Mouse (Mus musculus) hindbrain, postnatal 0 days (tissue): Measurements from ENCODE around the gene Epb41l2. TPM values are rescaled to one million over a fixed set of nuclear protein-coding genes. Genes with fewer than 3 reads are reported as not detected.

Experiments used
- ATAC-seq: fragments of 200-750 bp; cut with Nextera tagmentation; 2 replicates; pipeline ENCODE4 v1.8.0; 2017; ENCODE audit warnings: mild to moderate bottlenecking, moderate TSS enrichment, moderate library complexity
- DNase-seq: peaks from one replicate; pipeline ENCODE4 v3.0.0-alpha.2; 2015; ENCODE audit warnings: low spot score
- H3K27ac ChIP-seq: fragments of 300-500 bp; sonication (generic); 2 replicates; pipeline ENCODE4 v1.5.1; 2014; ENCODE audit warnings: mild to moderate bottlenecking
- H3K27me3 ChIP-seq: fragments of 300-500 bp; sonication (generic); 2 replicates; pipeline ENCODE4 v1.6.1; 2014; ENCODE audit warnings: low read length, mixed read lengths; ENCODE audit not compliant: insufficient read depth
- H3K36me3 ChIP-seq: fragments of 300-500 bp; sonication (generic); 2 replicates; pipeline ENCODE4 v1.6.1; 2014; ENCODE audit warnings: low read length, mixed read lengths; ENCODE audit not compliant: insufficient read depth
- H3K4me1 ChIP-seq: fragments of 300-500 bp; sonication (generic); 2 replicates; pipeline ENCODE4 v1.6.1; 2014; ENCODE audit warnings: antibody characterized with exemption, low read length, mixed read lengths; ENCODE audit not compliant: insufficient read depth
- H3K4me2 ChIP-seq: fragments of 300-500 bp; sonication (generic); 2 replicates; pipeline ENCODE4 v1.6.1; 2014; ENCODE audit warnings: low read depth, mild to moderate bottlenecking, low read length, moderate library complexity, mixed read lengths
- H3K4me3 ChIP-seq: fragments of 300-500 bp; sonication (generic); 2 replicates; pipeline ENCODE4 v1.5.1; 2014; ENCODE audit warnings: low read length
- H3K9ac ChIP-seq: fragments of 300-500 bp; sonication (generic); replicated peaks from 2 replicates; pipeline ENCODE4 v1.6.1; 2014; ENCODE audit warnings: mild to moderate bottlenecking, low read length, moderate library complexity, mixed read lengths
- H3K9me3 ChIP-seq: fragments of 300-500 bp; sonication (generic); 2 replicates; pipeline ENCODE4 v1.6.1; 2016; ENCODE audit warnings: low read length, mixed read lengths
- CTCF ChIP-seq: IDR thresholded peaks from 2 replicates; pipeline ENCODE4 v1.5.1; 2016; ENCODE audit warnings: antibody characterized with exemption, control low read depth, low read depth
- WGBS: fragments of 180-500 bp; shearing (Covaris S2); extraction: QIAGEN DNeasy Blood & Tissue Kit; methylation state at CpG from one replicate; pipeline ENCODE4 v1.1.7; 2014; 5-methylcytosine and 5-hydroxymethylcytosine counted together
- polyA plus RNA-seq: library from polyadenylated mRNA; unstranded; fragments of >200 nt; fragmentation: Nextera tagmentation; extraction: Ambion mirVana; gene quantifications from 2 replicates; pipeline ENCODE4 v1.2.1, GENCODE M21; 2015
- total RNA-seq: library from RNA; depleted of rRNA; stranded (reverse); fragments of >200 nt; gene quantifications from 2 replicates; pipeline ENCODE4 v1.2.3, GENCODE M21; 2014

Gene Epb41l2
- total and polyA plus RNA-seq, 2 experiments from 2014 or later: 26.0 to 49.6 TPM

GRCm38 (mm10) chr10:25430862-25431261, 71.3 kb downstream of the Epb41l2 start:
- Histone ChIP-seq H3K27me3 (no peaks in the 10 kb centered on the region), H3K4me1 (no peaks in the 10 kb centered on the region), H3K4me3 (no peak overlapping the region), H3K27ac (no peak overlapping the region), H3K9me3 (no peaks in the 10 kb centered on the region), H3K36me3 (no peaks in the 10 kb centered on the region), H3K9ac (no peak overlapping the region), H3K4me2 (no peak overlapping the region)
- ATAC-seq (no peak), DNase-seq (no peak)
- TF ChIP-seq CTCF: no peak
- WGBS: 49% methylated on average over 6 of the region's 6 CpGs

GRCm38 (mm10) chr10:25432351-25432750, 72.8 kb downstream of the Epb41l2 start:
- H3K27me3 ChIP-seq: no peaks in the 10 kb centered on the region
- no peak overlapping the region for H3K27ac ChIP-seq
- no peaks in the 10 kb centered on the region for H3K4me1 ChIP-seq
- no peaks in the 10 kb centered on the region for H3K36me3 ChIP-seq
- no peak for ATAC-seq
- no peak for TF ChIP-seq CTCF
- H3K4me3 ChIP-seq: no peak overlapping the region
- H3K9ac ChIP-seq: no peak overlapping the region
- no peaks in the 10 kb centered on the region for H3K9me3 ChIP-seq
- 63% methylated on average over 10 of the region's 10 CpGs for WGBS
- DNase-seq: no peak
- no peak overlapping the region for H3K4me2 ChIP-seq

- no peaks in the 10 kb centered on the region for H3K4me1 ChIP-seq
- no peaks in the 10 kb centered on the region for H3K27me3 ChIP-seq
- no peaks in the 10 kb centered on the region for H3K9me3 ChIP-seq
- ATAC-seq (no peak), DNase-seq (no peak)
- H3K4me3 ChIP-seq: no peak overlapping the region
- no peak overlapping the region for H3K27ac ChIP-seq
- no peak for TF ChIP-seq CTCF
- no peak overlapping the region for H3K4me2 ChIP-seq
- H3K36me3 ChIP-seq: no peaks in the 10 kb centered on the region
- no peak overlapping the region for H3K9ac ChIP-seq
- WGBS: 66% methylated on average over 5 of the region's 5 CpGs
Measured at GRCm38 (mm10) chr10:25432938-25433337, 73.3 kb downstream of the Epb41l2 start.

- H3K27me3 ChIP-seq: no peaks in the 10 kb centered on the region
- 17% methylated on average over 3 of the region's 3 CpGs for WGBS
- DNase-seq (no peak), ATAC-seq (no peak)
- no peaks in the 10 kb centered on the region for H3K9me3 ChIP-seq
- no peak overlapping the region for H3K27ac ChIP-seq
- H3K36me3 ChIP-seq: no peaks in the 10 kb centered on the region
- H3K4me3 ChIP-seq: no peak overlapping the region
- no peak for TF ChIP-seq CTCF
- H3K4me2 ChIP-seq: no peak overlapping the region
- H3K4me1 ChIP-seq: no peaks in the 10 kb centered on the region
- H3K9ac ChIP-seq: no peak overlapping the region
Measured at GRCm38 (mm10) chr10:25433524-25433923, 73.9 kb downstream of the Epb41l2 start.

- DNase-seq (no peak), ATAC-seq (no peak)
- Histone ChIP-seq H3K4me2 (no peak overlapping the region), H3K27me3 (no peaks in the 10 kb centered on the region), H3K4me1 (no peaks in the 10 kb centered on the region), H3K27ac (no peak overlapping the region), H3K4me3 (no peak overlapping the region), H3K36me3 (no peaks in the 10 kb centered on the region), H3K9ac (no peak overlapping the region), H3K9me3 (no peaks in the 10 kb centered on the region)
- TF ChIP-seq CTCF: no peak
- 66% methylated on average over 13 of the region's 13 CpGs for WGBS
Measured at GRCm38 (mm10) chr10:25434358-25435044, 74.9 kb downstream of the Epb41l2 start.

- Histone ChIP-seq H3K27ac (no peak overlapping the region), H3K4me1 (no peaks in the 10 kb centered on the region), H3K9me3 (no peaks in the 10 kb centered on the region), H3K4me3 (no peak overlapping the region), H3K9ac (no peak overlapping the region), H3K27me3 (no peaks in the 10 kb centered on the region), H3K4me2 (no peak overlapping the region), H3K36me3 (no peaks in the 10 kb centered on the region)
- ATAC-seq (no peak), DNase-seq (no peak)
- no peak for TF ChIP-seq CTCF
- 84% methylated on average over 6 of the region's 6 CpGs for WGBS
Measured at GRCm38 (mm10) chr10:25436703-25437401, 77.3 kb downstream of the Epb41l2 start.
